Mouse (Mus musculus): ENCODE data around the gene Prr5l.

Gene Prr5l

DNA sequence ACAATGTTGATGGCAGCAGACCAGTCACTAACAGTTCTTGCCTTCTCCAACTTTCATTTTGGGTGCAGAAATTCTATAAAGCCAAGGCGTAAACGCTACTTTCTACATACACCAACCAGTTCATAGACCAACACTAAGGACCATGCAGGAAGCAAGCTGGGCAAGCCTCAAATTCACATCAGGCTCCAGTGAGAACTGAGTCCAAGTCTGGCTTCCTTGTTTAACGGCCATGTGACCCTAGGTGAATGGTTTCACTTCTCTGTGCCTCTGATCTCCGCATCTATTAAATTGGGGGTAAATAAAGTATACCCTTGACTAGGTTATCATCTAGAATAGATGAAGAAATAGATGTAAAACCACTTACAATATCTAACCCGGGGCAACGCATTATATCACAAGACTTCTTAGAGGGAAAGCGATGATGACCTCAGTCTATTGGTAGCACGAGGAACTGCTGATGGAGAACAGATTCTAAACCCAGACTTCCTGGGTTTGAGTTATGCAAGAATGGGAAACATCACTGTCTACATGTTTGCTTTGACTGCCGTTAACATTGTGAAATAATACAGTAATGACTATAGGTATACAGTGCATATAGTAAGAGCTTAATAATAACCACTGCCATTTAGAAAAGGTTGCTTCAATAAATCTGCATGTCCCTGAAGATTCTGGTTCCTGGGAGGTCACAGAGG is 1.2 kb downstream of the Prr5l start:
- DNase-seq (ENCODE audit: low spot score in 2 of 2): no peak

DNA sequence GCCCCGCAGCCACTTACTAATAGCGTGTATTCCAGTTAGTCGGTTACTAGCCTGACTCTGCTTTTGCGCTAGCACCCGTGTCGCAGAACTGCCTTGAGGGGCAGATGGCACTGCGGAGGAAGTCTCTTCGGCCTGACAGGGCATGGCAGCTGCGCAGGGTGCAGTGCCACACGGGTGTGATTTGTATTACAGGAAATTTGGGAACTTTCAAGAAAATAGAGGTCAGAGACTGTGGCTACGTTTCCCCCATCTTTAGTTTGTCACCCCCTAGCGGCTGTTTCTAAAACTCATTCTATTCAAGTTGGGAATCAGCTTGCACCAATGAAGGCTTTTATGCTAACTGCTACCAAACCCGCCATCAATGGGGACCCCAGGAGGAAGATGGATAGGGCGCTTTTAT is 11.6 kb downstream of the Prr5l start:
- peak in 1 of 2 experiments; percentile 38 for DNase-seq (ENCODE audit: low spot score in 2 of 2)

DNA sequence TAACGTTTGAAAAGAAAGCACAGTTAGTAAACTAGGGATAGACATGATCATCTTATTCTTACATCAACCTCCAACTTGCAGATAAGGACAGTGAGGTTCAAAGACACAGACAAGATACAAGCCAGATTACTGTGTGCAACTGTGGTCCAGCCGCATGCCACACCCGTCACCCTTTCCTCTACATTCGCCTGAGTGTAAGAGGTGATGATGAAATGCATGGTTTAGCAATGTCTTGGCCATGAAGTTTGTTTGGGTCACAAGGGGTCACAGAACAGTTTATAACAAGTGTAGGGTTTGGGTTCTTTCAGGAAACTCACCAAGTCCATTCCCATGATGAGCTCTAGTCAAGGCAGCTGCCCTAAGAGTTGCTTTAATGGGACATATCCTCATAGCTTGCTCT is 14.1 kb downstream of the Prr5l start:
- no peak for DNase-seq (ENCODE audit: low spot score in 2 of 2)

DNA sequence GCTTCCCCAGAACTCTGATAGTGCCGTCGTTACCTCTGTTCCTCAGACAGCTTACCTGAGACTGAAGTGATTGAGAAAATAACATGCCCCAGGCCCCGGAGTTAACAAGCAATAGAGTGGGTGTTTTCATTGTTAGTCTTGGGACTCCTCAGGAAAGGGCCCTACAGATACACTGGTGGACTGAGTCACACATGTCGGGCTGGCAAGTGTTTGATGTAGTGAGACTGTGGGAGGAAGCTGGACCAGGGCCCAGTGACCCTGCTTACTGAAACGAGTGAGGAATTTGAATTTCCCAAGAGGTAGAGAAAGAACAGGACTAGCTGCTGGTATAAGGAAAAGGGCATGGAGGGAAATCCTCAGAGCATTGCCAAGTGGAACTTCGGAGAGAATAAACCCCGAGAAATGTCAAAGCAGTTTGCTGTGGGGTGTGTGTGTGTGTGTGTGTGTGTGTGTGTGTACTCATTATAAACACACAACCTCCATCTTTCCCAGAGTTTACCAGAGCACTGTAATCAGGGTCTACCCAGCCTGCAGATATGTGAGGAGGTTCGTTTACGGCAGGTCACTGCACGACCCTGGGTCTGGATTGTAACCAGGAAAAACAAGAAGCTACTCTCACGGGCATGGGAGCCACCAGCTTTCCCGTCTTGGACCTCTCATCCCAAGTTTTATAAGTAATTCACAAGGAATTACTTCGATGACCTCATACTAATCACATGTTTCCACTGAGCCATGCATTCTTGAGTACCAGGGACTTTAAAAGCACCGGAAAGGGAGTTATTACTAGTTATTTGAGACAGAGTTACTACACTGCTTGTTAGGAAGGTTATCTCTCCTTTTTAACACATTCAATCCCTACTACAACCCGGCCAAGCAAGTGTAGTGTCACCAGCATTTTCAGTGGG is 20.4 kb downstream of the Prr5l start:
- no peak for DNase-seq (ENCODE audit: low spot score in 2 of 2)

DNA sequence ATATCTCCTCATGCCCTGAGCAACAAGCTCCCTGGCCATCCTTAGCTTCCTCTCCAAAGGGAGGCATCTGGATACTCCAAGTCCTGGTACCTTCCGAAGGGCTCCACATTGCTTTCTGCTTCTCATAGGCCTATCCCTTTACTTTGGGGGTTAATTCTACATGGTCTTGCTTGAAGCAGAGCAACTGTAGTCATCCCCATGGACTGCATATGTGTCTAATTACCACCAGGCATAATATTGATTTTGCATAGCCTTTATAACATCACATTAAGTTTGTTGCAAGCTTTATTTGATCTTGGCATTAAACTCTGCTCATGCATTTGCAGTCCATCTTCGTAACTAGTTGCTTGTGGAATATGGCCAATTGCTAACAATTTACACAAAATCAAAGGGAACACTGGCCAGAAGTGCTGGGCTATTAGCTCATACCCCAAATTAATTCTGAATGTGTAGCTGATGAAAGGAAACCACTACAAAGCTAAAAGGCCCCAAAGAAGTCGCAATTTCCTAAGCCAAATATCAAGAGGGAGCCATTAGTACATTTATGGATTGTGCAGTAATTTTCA is 21.8 kb downstream of the Prr5l start:
- DNase-seq (ENCODE audit: low spot score in 2 of 2): no peak

DNA sequence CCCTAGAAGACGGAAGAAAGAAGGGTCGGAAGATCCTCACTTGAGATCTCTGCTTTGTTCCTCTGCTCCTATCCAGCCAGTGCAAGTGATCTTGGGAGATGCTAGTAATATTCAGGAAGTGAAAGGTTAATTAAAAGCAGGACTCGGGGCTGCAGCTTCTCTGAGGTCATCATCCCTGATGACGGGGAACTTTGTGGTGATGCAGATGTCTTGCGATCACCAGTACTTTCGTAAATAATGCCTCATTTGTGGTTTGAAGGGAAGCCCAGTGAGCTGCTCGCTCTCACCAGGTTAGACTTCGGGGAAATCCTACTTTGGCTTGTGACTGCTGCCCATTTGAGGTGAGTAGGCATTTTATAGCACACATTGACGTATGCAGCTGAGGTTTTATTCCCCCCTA is 26.7 kb downstream of the Prr5l start:
- no peak for DNase-seq (ENCODE audit: low spot score in 2 of 2)

DNA sequence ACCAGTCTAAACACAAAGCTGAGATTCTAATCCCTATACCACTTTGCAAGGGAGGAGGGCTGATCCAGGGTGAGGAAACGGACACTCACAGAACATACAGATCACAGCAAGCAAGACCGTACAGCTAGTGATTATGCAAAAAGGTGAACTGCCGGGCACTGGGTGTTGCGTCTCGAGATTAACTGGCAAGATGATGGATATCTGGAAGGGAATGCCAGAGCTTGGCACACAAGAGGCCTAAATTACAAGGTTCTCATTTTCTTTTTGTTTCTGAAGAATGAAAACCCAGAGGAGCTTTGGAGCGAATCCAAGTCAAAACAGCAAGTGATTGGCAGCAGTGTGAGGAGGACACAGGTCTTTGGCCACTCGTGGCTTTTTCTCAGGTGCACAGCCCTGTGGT is 28.0 kb downstream of the Prr5l start:
- no peak for DNase-seq (ENCODE audit: low spot score in 2 of 2)

DNA sequence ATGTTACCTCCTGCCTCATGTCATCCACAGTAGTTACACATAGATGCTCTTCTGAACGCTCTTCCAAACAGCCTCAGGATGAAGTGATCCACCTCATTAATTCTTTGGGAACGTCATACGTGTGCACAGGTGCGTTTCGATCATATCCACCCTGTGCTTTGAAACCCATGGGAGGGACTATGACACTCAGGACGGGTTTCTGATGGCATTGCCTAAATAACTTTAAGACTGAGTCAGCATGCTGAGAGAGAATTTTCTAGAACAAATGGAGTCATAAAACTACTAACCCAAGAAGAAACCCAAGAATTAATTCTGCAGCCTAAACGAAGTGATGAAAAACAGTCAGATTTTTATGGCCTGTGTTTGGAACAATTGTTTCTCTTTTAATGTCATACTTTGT is 40.1 kb downstream of the Prr5l start:
- no peak for DNase-seq (ENCODE audit: low spot score in 2 of 2)

DNA sequence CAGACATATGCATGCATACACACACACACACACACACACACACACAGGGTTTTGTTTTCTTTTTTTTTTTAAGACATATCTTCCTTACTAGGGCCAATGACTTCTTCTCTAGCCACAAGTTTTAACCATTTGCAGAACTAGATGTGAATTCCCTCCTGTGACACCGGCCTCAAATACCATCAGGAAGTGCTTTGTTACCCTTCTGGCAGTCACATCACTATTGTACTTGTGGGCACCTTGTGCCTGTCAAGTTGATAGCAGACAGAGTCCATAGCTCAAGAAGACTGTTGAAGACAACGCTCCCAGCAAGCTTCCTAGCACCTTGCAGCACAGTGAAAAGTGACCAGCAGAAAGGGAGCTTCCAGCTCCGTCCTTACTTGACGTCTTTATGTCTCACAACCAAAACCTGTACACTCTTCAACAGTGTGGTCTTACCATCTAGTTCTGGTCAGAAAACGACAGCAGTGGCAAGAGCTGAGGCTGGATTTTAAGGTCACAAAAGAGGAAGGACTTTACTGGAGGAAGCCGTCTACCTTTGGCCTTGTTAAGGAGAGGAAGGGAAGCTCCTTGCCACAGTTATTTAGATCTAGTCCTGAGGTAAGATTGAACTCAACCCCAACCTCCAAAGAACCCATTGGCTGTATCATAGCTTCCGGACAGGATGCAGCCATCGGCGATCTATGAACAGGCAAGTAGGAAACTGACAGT is 47.9 kb downstream of the Prr5l start:
- DNase-seq (ENCODE audit: low spot score in 2 of 2): no peak

DNA sequence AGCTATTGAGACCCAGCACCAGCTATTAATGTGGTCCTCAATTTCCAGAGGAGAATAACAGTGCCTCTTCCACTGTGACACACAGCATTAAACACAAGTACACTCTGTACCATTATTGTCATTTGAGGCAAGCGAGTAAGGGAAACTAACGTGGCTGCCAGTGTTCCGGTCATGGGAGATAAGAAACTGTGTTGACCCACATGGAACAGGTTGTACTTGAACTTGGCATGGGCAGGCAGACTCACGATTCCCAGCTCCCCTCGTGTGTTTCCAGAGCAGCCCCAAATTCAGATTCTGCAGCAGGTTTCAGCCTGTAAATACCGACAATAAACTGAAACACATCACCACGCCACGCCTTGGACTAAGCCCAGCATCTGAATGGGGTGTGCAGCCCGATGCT is 50.5 kb downstream of the Prr5l start:
- DNase-seq (ENCODE audit: low spot score in 2 of 2): no peak

DNA sequence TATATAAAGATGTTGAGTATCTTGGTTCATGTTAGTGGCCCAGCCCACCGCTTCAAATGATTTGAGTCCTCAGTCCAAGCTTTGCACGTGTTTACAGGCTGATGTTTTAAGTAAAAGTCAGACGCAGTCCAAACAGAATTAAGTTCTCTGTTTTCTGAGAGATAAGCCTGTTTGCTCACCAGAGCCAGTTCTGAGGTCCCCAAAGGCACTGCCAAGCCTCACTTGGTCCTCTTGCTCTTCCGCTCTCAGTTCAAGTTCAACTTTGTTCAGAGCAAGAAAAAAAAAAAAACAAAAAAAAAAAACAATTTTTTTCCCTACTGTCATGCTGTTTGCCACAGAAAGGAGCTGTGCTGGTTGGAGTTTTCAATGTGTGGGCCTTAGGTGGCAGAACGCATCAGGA is 51.0 kb downstream of the Prr5l start:
- DNase-seq (ENCODE audit: low spot score in 2 of 2): no peak

DNA sequence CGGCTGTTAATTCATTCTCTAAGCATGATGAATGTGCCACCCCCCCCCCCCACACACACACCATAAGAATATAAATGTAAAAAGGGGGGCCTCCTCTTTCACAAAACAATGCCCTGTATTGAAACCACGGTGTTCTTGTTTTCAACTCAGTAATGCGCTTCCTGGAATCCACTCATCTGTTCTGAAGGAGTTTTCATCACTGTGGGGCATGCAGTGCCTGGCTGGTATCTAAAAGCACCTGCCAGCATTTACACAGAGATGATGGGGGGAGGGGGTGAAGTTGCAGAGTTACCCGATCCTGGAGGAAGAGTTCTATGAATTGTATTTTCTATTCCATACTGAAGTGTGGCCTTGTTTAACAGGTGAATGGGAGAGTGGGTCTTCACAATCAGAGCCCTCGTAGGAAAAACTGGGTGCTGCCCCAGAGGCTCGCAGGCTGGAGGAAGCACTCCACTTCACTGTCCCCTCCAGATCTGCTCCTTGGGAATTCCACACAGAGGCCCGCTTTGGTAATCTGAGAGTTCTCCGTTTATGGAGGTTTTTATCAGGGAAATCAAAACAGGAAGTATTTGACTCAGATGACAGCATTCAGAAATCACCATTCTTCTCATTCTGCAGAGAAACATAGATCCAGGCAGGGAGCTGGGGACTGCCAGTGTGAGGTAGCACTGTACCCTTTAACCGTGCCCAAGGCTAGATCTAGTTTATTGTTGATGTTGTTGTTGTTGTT is 52.5 kb downstream of the Prr5l start:
- DNase-seq (ENCODE audit: low spot score in 2 of 2): no peak

DNA sequence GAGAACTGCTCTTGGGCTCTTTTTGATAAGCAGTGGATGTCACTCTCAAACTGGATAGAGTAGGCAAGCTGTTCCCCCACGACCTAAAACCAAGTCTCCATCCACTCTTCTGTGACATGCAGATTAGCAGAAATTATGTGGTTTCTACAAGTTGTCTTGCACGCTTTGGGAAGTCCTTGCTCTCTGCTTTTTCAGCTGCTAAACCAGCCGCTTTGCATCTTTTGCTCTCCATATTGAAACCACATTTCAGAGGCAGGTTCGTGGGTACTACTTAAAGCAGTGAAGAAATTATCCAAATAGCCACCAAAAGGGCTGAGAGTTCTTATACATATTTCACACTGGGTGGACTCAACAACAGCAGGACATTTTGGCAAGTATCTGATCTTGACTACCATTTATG is 53.8 kb downstream of the Prr5l start:
- DNase-seq (ENCODE audit: low spot score in 2 of 2): no peak

DNA sequence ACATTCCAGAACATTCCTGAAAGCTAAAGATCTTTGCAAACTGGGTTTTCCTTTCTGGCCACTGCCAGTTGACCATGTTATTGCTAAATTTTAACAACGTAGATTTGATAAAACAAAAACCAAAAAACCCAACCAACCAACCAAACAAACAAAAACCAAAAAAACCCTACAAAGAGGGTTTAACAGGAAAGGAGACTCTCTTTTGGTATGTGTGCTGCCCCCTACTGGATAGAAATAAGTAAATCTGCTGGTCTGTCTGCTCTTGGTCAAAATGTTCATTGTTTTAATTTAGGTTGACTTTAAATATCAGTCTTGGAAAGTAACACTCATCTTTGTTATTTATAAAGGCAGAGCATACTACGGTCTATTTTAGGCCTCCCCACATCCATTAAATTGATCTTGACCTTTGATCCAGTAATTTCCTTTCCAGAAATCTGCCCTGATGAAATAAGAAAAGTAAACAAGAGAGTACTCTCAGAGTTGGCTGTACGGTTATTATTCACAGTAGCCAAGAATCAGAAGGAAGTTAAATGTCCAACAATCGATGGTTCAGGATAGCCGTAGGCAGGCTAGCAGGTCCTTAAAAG is 54.7 kb downstream of the Prr5l start:
- no peak for DNase-seq (ENCODE audit: low spot score in 2 of 2)

DNA sequence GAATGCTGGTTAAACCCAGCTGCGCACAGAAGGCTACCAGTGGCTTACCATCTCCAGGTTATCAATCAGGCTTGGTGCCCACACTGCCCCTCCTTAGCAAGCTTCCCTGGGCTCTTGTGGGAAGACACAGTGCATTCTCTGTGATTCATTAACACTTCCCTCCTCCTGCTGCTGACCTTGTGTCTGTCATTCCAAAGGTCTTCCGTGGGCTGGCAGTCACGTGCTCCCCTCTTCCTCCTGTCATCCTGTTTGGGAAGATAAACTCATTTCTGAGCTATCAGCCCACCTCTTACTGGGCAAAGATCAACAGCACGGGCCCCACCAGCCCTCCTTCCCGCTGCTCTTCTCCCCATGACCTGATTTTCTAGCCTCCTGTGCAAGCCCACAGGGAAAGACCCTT is 55.2 kb downstream of the Prr5l start:
- no peak for DNase-seq (ENCODE audit: low spot score in 2 of 2)

DNA sequence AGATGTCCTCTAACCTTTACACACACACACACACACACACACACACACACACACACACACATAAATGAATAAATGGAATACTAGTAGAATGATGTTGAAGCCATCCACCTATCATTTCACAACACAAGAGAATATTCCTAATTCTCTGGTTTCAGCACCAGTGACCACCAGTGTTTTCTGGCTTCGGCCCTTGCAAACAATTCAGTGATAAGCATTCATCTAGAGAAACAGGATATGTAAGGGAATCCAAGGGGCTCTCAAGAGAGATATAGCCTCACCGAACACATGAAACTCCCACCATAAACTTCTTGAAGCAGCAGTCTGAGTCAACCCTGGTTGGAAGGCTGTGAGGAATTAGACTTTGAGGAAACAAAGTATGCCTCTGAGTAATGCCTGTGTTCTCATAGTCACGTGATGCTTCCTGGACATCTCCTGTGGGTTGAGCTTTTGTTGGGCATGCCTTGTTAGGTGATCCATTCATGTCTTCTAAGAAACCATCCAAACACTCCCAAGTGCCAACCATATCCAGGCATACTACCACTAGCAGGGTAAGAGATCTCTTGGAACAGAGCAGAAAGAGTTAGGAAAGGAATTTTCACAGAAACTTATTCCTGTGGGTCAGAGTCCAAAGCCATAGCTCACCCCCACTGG is 55.8 kb downstream of the Prr5l start:
- DNase-seq (ENCODE audit: low spot score in 2 of 2): no peak

DNA sequence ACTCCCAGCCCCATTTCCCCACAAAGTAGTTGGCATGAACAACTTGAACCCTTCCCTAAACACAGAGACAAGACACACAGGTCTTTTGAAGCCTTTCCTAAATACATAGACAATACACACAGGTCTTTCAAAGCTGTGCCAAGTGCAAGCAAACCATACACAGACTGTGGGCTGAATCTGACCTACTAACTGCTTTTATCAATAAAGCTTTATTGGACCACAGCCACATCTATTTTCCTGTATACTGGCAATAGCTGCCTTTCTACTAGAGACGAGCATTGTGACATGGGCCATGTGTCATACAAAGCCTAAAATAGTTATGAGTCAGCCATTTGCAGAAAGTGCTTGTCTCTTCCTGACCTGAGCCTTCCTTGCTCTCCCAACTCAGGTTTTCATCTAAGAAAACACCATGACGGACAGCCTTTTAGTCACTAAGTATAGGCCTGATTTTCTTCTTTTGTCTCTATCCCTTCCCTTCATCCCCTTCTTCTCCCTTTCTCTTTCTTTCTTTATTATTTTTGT is 56.6 kb downstream of the Prr5l start:
- no peak for DNase-seq (ENCODE audit: low spot score in 2 of 2)

DNA sequence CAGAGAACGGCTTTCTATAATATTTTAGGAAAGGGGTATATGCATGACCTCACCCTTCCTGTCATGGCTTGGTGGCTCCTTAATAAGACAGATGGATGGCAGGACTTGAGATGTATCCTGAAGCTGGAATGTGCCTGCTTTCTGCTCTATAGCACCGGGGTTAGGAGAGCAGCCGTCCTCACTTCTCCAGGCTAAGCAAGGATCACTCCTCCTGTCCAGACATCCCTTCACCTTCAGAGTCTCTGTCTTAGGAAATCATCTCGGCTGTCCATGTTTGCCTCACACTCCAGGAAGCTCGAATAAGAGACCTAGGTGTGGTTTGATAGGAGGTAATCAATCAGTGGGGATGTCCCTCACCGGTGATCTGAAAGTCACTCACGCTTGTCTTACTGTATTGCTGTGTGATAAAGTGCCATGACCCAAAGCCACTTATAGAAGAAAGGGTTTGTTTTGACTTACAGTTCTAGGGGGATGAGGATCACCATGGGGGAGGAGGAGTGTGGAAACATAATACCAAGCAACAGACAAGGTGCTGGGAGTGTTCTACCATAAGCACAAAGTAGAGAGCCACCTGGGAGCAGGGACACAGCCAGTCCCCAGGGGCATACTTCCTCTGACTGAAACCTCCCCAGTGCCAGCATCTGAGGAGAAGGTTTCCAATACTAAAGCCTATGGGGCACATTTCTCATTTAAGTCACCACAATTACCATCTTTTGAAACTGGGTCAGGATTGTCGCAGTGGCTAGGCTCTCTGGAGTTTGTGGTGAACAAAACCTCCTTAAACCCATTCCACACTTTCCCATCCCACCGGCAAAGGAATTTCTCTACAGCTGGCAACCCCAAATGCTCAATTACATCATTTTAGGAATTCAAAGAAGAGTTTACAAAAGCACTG is 57.4 kb downstream of the Prr5l start:
- no peak for DNase-seq (ENCODE audit: low spot score in 2 of 2)

DNA sequence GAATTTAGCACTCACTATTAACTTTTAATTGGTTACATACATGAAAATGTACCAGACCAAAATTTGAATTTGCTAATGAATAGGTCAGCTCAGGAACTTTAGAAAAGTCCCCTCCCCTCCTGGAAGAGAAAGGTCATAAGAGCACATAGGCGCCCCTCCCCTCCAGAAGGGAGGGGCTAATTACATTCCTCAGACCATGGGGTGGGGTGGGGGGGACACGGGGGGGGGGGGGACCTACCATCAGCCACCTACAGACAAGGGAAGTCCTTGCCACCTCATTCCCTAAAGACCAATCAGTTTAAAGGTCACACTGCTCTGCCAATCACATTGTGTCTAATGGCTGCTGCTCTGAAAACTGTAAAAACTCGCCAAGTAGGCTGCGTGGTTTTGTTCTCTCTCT is 59.0 kb downstream of the Prr5l start:
- no peak for DNase-seq (ENCODE audit: low spot score in 2 of 2)

Measured in spleen, postnatal 10 days (tissue).